Mouse (Mus musculus) T-helper 2 cell (primary cell): ENCODE measurements around the gene Plcd4.

ENCODE experiments used
- in situ Hi-C: fragments of 300-600 bp; cut with MboI, MseI; formaldehyde crosslinking; loops from one replicate; pipeline ENCODE4 v1.15.1; 2025; ENCODE audit warnings: high pct_unique_total_duplicates

Plcd4 gene

GRCm38 (mm10) chr1:74594434-74594833, 51.7 kb downstream of the Plcd4 start:
- in situ Hi-C loops: loop anchor here (5.0 to 25.0 kb wide), 2 partner anchors 568 to 728 kb away; partner anchors contain the start of gene Zfand2b

GRCm38 (mm10) chr1:74600501-74601266, 58.0 kb downstream of the Plcd4 start:
- in situ Hi-C loops: no loop called here

GRCm38 (mm10) chr1:74601267-74601962, 58.7 kb downstream of the Plcd4 start, which contains the start of the genes Rnf25 and Stk36:
Gene Rnf25 (minus strand): TSS chr1:74601397.
Gene Stk36 (plus strand): TSS chr1:74601445.
- in situ Hi-C loops: no loop called here
